Mouse (Mus musculus): Measurements from ENCODE around the gene Slc16a9.
A peak's percentile ranks its signal among the peaks of the same experiment; 100 is the strongest.

Slc16a9 gene

DNA sequence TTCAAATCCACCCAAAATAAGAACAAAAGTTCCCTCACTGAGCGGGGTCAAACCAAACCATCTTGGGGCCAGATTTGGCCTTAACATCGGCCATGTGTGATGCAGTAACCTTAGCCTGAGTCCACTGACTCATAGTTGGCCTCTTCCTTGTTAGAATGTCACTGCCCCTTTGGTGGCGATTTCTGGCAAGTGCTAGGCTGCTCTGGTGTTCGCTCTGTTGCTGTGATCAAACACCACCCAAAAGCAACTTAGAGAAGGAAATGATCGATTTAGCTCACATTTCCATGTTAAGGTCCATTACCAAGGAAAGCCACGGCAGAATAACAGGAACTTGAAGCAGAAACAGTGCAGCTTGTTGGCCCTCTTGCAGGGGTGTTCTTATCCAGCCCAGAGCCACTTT is 5.9 kb downstream of the Slc16a9 start:
- DNase-seq: no peak

DNA sequence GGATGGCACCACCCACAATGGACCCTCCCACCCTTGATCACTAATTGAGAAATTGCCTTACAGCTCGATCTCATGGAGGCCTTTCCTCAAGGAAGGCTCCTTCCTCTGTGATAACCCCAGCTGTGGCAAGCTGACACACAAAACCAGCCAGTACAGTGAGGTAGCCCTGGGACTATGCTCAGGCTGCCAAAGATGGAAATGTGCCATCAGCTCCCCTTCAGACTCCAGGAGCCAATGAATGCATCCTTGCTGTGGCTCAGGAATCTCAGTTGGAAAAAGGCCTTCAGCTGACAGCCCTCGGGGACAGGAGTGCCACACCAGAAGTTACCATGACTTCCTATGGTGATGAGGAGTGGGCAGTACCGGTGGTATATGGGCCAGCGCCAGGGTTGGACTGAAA is 9.8 kb downstream of the Slc16a9 start:
- DNase-seq: no peak

DNA sequence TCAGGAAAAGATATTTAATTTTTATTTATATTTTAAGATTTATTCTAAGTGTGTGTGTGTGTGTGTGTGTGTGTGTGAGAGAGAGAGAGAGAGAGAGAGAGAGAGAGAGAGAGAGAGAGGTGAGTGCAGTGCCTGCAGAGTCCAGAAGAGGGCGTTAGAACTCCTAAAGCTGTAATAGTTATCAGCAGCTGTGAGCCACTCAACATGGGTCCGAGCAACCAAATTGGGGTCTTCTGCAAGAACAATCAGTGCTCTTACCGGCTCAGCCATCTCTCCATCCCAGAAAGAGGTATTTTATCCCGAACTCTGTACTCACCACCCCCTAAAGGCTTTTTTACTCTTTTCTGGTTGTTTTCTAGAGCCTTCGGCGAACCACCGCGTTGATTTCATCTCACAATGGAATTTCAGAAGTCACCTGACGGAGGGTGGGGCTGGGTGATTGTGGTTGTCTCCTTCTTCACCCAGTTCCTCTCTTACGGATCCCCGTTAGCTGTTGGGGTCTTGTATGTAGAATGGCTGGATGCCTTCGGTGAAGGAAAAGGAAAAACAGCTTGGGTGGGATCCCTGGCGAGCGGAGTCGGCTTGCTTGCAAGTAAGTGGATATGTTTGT is 10.8 kb downstream of the Slc16a9 start:
- DNase-seq: no peak

DNA sequence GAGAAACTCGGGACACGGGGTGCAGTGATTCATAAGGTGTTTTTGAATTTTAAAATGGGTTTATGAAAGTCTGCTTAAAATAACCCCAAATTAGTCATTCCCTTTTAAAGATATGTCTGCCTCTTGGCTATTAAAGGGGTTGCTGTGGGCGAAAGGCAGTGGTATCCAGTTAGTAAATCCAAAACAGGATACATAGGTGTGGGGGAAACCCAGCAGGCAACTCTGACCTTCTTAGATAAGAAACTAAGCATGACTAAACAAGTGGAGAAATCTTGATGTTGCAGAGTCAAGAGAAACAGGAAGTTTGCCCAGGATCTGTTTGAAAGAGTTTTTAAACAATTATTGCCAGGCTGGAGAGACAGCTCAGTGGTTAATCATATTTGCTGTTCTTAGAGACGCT is 12.1 kb downstream of the Slc16a9 start:
- DNase-seq: no peak

DNA sequence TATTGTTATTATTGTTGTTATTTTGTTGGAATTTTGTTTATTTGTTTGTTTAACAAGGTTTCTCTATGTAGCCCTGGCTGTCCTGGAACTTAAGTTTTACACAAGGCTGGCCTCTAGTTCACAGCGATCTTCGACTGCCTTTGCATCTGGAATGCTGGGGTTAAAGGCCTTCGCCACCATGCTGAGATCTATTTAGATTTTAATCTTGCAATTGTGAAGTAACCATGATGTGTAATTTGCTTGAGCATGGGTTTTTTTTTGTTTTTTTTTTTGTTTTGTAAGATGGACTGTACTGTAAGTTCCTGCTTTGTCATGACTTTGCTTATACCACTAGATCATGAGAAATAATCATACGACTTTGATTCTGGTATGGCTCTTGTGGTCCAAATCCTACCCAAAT is 16.0 kb downstream of the Slc16a9 start:
- no peak for DNase-seq

DNA sequence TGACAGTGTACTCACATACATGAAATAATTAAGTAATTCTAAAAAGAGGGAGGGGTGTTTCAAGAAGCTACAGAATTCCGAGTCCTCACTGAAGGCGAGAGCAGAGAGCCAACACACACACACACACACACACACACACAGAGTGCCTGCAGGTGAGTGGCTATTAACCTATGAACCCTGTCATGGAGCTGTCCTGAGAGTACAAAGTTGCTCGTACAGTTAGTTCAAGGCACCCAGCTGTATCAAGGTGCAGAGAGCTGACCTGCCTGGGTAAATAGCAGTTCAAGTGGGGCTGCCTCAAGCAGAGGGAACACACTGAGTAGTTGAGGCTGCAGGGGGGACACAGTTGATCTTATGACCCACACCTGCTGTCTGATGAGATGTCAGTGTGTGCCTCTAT is 17.2 kb downstream of the Slc16a9 start:
- no peak for DNase-seq

DNA sequence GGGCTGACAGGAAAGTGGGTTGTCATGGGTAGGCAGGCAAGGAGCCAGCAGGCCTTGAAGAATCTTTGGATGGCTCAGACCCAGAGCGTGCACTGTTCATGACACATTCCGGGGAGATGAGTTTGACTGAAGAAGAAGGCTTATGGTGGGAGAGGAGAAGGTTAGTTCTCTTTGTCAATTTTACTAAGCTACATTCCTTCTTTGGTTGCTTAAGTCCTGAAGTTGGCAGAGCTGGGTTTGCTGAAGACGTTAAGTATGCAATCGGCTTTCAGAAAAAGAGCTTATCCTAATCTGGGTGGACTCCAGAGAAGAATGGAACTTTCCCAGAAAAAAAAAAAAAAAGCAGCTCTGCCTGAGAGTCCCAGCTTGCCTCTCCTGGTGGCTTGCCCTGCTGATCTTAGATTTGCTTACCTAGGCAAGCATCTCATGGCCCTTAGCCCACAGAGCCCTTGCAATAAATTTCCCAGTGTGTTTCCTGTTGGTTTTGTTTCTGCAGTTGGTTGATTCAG is 18.8 kb downstream of the Slc16a9 start:
- no peak for DNase-seq

DNA sequence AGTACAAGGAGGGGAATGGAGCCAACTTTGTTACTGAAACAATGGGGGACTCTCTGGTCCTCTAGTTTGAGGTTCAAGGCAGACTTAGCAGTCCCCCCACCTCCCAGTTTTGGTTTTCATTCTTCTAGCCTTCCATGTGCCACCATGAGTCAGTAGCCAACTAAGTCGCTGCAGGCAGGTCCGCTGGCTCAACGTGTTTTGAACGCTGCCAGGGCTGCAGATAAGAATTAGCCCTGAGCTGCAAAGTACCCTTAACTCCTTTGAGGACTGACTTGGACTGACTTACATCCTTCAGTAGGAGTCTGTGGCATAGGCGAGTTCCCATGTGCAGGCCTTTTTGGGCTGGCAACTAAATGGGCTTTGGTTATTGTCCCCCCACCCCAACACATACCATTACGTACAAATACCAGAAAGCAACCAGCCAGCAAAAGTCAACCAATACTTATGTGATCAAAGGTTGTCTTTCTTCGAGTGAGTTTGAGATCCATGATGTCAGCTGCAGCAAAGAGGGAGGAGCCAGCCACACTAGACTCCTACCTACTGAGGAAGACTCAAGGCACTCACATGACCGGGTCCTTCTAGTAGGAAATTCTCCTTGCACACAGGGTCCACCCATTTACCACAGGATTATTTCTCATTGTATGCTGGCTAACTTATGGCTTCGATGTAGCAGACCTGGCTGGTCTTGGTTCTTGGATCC is 19.6 kb downstream of the Slc16a9 start:
- no peak for DNase-seq

DNA sequence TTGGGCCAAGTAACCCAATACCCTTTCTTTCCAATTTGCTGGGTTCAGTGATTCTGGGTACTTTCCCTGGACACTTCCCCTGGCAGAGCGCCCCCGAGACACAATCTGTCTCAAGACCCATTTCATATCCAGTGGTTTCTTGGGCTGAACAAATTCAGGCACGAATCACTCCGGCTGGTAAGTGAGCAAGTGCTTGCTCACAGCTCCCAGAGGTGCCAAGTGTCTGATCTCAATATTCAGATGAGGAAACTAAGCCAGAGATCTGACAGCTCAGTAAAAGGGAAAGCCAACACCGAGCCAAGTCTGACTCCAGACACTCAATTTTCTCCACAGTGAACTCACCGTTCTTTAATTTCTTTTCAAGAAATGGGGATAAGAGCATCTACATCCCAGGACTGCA is 21.6 kb downstream of the Slc16a9 start:
- DNase-seq: no peak

DNA sequence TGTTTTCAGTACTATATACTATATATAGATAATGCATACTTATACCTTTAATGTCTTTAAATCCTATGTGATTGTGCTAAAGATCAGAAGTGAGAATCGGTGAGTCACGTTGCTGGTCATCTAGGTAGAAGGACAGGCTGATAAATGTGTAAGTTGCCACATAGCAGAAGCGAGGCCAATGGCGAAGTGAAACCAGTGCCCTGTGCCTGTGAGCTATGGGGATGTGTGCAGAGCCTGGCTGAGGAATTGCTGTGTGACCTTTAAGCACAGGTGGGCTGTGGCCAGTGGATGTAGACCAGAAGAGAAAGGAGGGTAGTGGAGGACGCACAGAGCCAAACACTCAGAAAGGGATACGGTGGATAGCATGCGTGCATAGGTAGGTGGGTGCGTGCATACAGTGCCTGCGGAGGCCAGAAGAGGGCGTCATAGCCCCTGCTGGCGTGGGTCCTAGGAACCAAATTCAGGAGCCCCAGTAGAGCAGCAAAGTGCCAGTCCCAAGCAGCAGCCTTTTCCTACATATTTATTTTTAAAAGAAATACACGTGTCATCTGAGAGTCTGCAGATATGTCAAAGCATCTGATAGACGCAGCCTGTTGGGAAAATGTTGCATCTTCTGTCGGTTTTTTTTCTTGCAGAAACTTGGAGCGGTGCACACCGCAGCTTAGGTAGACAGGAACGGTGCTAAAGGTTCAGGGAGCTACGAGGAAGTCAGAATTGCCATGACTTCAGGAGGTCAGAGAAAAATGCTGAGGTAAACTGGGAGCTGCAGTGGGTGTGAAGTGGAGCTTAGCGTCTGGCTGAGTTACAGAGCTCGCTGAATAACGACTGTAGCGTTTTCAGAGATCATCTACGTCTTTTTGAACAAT is 23.9 kb downstream of the Slc16a9 start:
- no peak for DNase-seq

DNA sequence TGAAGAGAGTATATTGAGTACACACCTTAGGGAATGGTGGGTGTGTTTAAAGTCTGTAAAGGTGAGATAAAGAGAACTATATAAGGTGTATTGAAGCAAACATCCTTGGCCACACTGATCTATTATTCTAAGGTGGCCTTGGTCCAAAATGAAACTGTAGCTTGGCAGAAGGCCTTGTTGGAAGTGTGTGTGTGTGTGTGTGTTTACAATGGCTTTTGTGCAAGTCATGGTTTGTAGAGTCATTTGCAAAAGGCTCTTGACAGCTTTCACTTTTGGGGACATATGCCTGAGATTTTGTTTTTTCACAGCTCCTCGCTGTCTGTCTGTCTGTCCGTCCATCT is 24.5 kb downstream of the Slc16a9 start:
- DNase-seq: no peak

DNA sequence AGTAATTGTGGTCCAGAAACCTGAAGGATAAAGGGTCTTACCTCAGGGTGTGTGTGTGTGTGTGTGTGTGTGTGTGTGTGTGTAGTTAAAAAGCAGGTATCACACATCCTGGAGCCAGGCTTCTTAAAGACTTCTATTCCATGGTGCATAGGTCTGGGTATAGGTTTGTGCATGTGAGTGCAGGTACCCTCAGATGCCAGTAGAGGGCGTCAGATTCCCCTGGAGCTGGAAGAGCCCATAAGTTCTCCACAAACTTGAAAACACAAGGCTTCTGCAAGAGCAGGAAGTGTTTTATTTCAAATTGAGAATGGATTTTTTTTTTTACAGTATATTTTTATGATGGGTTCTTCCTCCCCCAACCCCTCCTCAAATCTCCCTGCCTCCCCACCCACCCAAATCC is 31.8 kb downstream of the Slc16a9 start:
- no peak for DNase-seq

DNA sequence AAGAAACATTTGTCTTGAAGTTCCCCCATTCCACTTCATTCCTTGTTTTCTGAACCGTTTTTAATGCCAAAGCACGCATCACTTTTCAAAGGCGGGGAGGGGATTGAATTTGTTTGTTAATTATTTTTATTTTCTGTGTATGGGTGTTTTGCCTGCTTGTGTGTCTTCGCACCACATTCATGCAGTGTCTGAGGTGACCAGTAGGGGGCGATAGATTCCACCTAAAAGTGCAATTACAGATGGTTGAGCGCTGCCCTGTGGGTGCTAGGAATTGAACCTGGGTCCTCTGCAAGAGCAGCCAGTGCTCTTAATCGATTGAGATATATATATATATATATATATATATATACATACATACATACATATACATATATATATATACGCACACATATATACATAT is 34.4 kb downstream of the Slc16a9 start:
- DNase-seq: peak; percentile 7

DNA sequence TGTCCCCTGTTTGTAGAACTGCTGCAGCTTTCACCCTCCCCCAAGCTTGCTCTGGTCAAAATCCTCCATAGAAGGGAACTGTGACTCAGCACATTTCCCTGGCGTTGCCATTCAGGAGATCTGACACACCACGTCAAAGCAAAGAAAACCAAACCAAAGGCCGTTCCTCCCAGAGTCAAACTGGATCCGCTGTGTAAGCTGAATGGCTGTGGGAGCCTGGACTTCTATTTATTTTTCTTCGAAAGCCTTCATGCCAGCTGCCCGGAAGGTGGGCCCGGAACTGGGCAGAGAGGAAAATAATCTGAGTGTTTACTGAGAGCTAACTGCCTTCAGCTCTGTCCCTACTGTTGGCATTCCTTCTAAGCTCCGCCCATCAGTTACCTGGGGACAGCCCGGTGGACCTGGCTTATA is 42.9 kb downstream of the Slc16a9 start:
- no peak for DNase-seq

DNA sequence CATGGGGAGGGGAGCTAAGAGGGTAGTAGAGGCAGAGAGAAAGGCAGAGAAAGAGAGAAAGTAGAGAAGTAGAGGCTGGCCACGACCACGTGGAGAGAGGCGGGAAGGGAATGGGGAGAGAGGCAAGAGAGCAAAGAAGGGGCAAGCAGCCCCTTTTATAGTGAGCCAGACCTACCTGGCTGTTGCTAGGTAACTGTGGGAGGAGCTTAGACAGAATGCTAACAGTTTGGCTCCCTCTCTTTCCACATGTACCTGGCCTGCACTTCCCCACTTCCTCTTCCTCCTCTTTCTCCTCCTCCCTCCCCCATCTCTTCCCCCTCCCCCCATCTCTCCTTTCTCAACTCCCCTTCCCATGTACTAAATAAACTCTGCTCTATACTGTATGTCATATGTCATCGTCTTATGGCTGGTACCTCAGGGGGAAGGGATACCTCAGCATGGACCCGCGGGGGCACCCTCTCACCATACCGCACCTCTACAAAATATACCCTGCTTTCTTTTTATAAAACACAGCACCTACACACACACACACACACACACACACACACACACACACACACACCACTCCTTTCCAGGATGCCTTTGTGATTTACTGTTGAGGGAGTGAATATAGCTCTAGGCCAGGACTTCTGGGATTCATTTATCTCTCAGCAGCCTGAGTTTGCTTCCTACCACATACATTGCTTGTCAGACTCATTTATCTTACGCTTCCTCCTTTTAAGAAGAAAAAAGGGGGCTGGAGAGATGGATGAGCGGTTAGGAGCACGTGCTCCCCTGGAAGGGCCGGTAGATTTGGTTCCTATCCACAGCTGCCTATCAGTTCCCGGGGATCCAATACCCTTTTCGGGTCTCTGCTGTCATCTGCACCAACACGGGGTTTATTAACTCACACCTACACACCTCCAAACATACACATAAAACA is 43.8 kb downstream of the Slc16a9 start:
- DNase-seq: no peak

DNA sequence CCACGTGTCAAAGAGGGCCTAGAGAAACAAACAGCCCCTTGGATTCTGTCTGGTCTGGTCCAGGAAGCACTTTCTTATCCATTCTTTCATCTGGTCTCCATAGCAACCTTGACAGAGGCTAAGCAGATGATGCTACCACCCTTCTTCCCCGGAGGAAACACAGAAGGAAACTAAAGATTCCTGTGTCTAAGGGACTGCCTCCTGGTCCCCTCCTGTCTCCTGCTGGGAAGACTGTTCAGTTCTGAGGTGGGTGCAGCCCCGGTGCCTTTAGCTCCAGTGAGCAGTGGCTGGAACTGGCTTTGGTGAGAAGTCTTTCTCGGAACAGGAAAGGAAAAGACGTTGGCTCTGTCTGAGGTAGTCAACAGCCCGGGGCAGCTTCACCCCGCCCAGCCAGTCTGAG is 47.1 kb downstream of the Slc16a9 start:
- DNase-seq: no peak

DNA sequence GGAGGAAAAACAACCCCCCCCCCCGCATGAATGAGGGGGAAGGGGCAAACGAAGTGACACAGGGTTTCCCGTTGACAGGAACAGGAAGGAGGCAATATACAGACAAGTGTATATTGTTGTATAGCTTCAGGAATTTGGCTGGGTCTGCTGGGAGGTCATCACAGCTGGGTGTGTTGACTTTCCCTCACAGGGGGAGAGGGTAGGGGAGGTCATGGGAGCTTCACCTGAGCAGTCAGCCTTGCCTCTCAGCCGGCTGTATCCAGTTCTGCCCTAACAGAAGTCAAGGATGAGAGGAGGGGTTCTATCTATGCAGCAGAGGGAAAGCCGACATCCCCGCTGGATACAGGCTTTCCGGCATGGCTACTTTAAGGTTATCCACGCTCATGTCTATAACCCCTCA is 49.2 kb downstream of the Slc16a9 start:
- DNase-seq: no peak

DNA sequence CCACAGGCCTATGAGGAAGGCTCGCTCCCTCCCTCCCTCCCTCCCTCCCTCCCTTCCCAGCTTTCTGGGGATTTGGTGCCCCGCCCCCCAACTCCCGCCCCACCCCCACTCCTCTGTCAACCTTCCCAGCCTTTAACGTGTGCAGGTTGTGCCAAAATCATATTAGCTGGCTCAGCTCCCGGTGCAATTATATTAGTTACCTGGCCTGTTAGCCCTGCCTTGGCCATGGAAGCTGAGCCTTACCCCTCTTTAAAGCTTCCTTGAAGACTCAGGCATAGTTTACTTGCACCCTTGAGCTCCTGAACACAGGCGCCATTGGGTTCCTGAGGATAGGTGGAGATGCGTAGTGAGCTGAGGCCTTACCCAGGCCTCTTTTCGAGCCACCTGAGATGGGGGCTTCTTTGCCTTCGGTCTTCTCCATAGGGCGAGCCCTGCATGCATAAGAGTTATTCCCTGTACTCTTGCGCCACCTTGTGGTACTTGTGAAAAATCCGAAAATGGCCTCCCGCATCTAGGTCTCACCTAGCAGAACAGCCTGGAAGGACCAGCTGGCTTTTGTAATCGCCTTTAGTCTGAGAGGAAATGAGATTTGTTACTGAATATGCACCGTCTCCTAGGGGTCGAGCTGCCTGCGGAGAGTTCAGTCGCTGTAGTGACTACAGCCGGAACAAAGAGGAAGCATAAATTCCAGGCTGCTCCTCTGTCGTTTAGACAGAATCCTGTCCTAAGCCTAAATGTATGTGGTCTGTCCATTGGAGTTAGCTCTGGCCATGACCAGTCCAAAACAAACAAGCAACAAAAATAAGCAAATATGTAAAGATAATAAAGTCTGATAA is 51.8 kb downstream of the Slc16a9 start:
- peak; percentile 67 for DNase-seq

DNA sequence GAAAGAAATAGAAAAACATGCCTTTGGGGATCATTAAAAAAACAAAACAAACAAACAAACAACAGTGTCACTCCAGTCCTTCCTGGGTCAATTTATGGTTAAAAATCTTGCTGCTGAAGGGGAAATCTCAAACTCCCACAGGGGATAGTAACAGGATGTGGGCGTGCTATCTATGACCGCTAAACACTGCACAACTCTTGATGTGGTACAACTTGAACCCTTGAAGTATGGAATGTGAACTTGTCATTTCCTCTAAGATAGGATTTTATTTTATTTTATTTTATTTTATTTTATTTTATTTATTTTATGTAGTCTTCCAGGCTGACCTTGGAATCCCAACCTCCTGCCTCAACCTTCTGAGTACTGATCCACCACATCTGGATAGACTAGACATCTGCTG is 54.2 kb downstream of the Slc16a9 start:
- DNase-seq: no peak

DNA sequence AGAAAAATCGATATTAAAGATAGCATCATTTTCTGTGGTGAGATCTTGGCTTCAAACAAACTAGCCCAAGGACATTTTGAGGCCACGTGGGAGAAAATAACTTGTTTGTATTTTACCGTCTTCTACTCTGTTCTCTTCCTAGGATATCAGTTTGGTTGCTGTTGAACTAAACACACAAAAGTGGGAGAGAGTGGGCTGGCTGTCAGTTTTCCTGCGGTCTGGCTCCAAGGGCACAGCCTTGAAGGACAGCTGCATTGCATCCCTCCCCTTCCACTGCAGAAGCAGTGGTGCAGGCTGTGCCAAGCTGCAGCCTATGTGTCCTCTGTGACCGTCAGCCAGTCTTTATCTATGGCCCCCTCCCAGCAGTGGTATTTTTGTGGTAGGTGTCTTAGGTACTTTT is 54.8 kb downstream of the Slc16a9 start:
- no peak for DNase-seq

DNA sequence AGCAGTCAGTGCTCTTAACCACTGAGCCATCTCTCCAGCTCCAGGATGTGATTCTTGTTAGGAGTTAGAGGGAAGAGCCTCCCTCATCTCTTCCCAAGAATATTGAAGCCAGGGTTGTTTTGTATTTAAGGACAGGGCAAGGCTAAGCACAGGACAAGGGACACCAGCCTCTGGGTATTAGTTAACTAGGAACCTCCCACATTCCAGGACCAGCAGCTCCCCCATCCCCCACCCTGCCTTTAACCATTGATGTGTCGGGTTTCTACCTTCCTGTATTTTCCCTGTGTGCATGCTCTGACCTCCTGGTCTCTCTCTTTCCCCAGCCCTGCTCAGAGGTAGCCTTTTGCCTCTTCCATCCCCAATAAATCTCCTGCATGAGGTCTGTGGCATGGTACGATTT is 56.3 kb downstream of the Slc16a9 start:
- no peak for DNase-seq

DNA sequence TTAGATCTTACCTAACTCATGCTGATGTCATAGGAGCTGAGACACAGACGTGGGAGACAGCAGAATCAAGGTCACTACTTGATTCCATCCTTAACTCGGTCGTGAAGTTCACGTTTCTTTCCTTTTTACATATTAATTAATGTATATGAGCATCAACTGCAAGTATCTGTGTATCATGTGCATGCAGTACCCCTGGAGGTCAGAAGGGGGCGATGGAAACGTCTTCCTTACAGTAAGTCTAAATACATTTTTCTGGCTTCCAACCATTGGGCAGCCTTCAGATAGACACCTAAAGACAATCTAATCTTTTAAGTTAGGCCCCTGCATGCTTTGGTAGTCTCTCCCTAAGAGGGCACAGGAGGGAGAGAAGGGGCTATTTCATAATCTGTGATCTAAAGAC is 58.3 kb downstream of the Slc16a9 start:
- DNase-seq: no peak

All from thymus, postnatal 14 days (tissue).